Mouse (Mus musculus) small intestine, adult 2 months (tissue): ENCODE results near the gene Mrpl17.

Experiments used
- CTCF ChIP-seq: fragments of 200-500 bp; IDR thresholded peaks from 2 replicates; pipeline ENCODE4 v1.5.1; 2012; ENCODE audit warnings: low read depth, mild to moderate bottlenecking, control low read depth, inconsistent platforms, low read length, moderate library complexity, mixed read lengths; ENCODE audit not compliant: insufficient replicate concordance, insufficient read length; ENCODE audit errors: extremely low read depth
- POLR2A ChIP-seq: fragments of 200-500 bp; IDR thresholded peaks from 2 replicates; pipeline ENCODE4 v1.6.1; 2012; ENCODE audit warnings: low read depth, mild to moderate bottlenecking, control low read depth, inconsistent platforms, low read length, moderate library complexity

GRCm38 (mm10) chr7:105793701-105794100, 17.2 kb downstream of the Mrpl17 start:
- TF ChIP-seq CTCF (no peak), POLR2A (no peak)
